In the genomic region with DNA sequence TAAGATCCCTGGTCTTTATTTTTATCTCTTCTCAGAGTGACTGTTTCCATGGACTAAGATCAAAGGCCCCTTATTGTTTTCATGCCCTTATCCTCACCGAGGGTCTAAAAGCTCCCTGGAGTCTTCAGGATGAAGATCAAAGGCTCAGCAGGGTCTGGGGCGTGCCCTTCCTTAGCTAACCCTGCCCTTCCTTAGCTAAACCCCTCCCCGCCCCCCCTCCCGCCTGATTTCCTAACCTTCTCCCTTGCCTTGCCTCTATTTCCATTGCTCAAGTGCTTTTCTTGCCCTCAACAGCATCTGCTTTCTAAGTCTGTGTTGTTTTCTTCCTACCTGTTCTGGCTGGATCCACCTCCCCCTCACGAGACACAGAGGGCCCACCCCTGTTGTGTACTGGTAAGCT, we compare ENCODE assay signal across 25 mouse cellular contexts. TPM values are rescaled to one million over a fixed set of nuclear protein-coding genes. Genes with fewer than 3 reads are reported as not detected.
DNase-seq lines count a peak whose midpoint lies in the region; ATAC-seq and TF ChIP-seq lines count a peak whose summit lies in the region.
"Had no signal": no experiment of that assay in that cellular context is flagged by ENCODE, and none has a peak within 500 bp of the region (broad histone marks: within the 10 kb centered on the region; RNA-seq: fewer than 3 reads in every experiment).

No protein-coding gene starts in this region.

- WGBS in forebrain, embryonic 14.5 days: 18% methylated on average over 5 of the region's 5 CpGs
- whole genome bisulfite sequencing in forebrain, embryonic 16.5 days: 6% methylated on average over 5 of the region's 5 CpGs
- WGBS in forebrain, postnatal 0 days: 17% methylated on average over 5 of the region's 5 CpGs

- no peaks in the 10 kb centered on the region for H3K9me3 ChIP-seq in forebrain, embryonic 14.5 days (replicated peaks; ENCODE audit: control insufficient read depth, low read length)
- no peaks in the 10 kb centered on the region for H3K9me3 ChIP-seq in forebrain, embryonic 16.5 days (ENCODE audit: control insufficient read depth, low read length)
- no peaks in the 10 kb centered on the region for H3K9me3 ChIP-seq in forebrain, postnatal 0 days (ENCODE audit: low read length)
- H3K9me3 ChIP-seq: neural tube, embryonic 12.5 days had no signal

- no peaks in the 10 kb centered on the region for H3K27me3 ChIP-seq in forebrain, embryonic 14.5 days (replicated peaks; ENCODE audit: control insufficient read depth, insufficient read depth, low read length)
- H3K27me3 ChIP-seq in forebrain, embryonic 16.5 days (replicated peaks; ENCODE audit: control insufficient read depth, insufficient read depth, low read length): no peaks in the 10 kb centered on the region; the same call in 1 of the 2 replicates
- H3K27me3 ChIP-seq in forebrain, postnatal 0 days (ENCODE audit: insufficient read depth, low read length): no peaks in the 10 kb centered on the region
- H3K27me3 ChIP-seq: neural tube, embryonic 12.5 days had no signal

- ATAC-seq in forebrain, embryonic 14.5 days: no peak
- no peak for ATAC-seq in forebrain, embryonic 16.5 days
- no peak for ATAC-seq in forebrain, postnatal 0 days
- ATAC-seq: CD4-positive, CD25-positive, alpha-beta regulatory T cell, adult 4 months; inflammation-experienced regulatory T-cells, adult 6 months; lung, postnatal 0 days had no signal

- H3K4me1 ChIP-seq in forebrain, embryonic 14.5 days (ENCODE audit: control insufficient read depth, insufficient read depth, low read length): no peaks in the 10 kb centered on the region
- no peaks in the 10 kb centered on the region for H3K4me1 ChIP-seq in forebrain, embryonic 16.5 days (replicated peaks; ENCODE audit: control insufficient read depth, insufficient read depth, low read length)
- H3K4me1 ChIP-seq in forebrain, postnatal 0 days (ENCODE audit: insufficient read depth): no peaks in the 10 kb centered on the region
- H3K4me1 ChIP-seq: neural tube, embryonic 12.5 days had no signal

- no peak overlapping the region for H3K4me3 ChIP-seq in forebrain, embryonic 14.5 days (ENCODE audit: low read depth, low read length)
- no peak overlapping the region for H3K4me3 ChIP-seq in forebrain, embryonic 16.5 days (replicated peaks; ENCODE audit: low read length)
- H3K4me3 ChIP-seq in left cerebral cortex, adult 2 months: no peak overlapping the region
- H3K4me3 ChIP-seq in forebrain, postnatal 0 days (ENCODE audit: low read depth, low read length): no peak overlapping the region
- H3K4me3 ChIP-seq: heart, adult 2 months; neural tube, embryonic 12.5 days had no signal

- peak; percentile 11 for DNase-seq in forebrain, embryonic 14.5 days (ENCODE audit: low spot score)
- DNase-seq in left cerebral cortex, adult 2 months (ENCODE audit: extremely low spot score in 1 of 2, low spot score in 2 of 2): no peak
- no peak for DNase-seq in left cerebral cortex, postnatal 36 days (ENCODE audit: low spot score in 2 of 2)
- DNase-seq in WW6 (ENCODE audit: low read depth, low spot score): peak; percentile 55
- DNase-seq in embryo, embryonic 9.5 days (ENCODE audit: extremely low spot score): peak; percentile 36
- DNase-seq in cerebellum, postnatal 14 days: no peak
- no peak for DNase-seq in forebrain, postnatal 0 days
- DNase-seq: cerebellum, adult 9-10 months; gastrocnemius, postnatal 14 days; heart, adult 2 months; left cerebral cortex, postnatal 4 days; liver; right cerebral cortex, adult 18-20 months; thymus, postnatal 25 days had no signal

- H3K36me3 ChIP-seq in forebrain, embryonic 14.5 days (ENCODE audit: control insufficient read depth, insufficient read depth, low read length): no peaks in the 10 kb centered on the region
- H3K36me3 ChIP-seq in forebrain, embryonic 16.5 days (ENCODE audit: control insufficient read depth, insufficient read depth): no peaks in the 10 kb centered on the region
- H3K36me3 ChIP-seq in forebrain, postnatal 0 days (ENCODE audit: insufficient read depth): no peaks in the 10 kb centered on the region
- H3K36me3 ChIP-seq: neural tube, embryonic 12.5 days had no signal

- no peak overlapping the region for H3K4me2 ChIP-seq in forebrain, embryonic 14.5 days (ENCODE audit: low read length)
- no peak overlapping the region for H3K4me2 ChIP-seq in forebrain, embryonic 16.5 days (ENCODE audit: low read length)
- H3K4me2 ChIP-seq in forebrain, postnatal 0 days (ENCODE audit: low read depth): no peak overlapping the region
- H3K4me2 ChIP-seq: neural tube, embryonic 12.5 days had no signal

- no peak overlapping the region for H3K9ac ChIP-seq in forebrain, embryonic 14.5 days (ENCODE audit: low read length)
- H3K9ac ChIP-seq in forebrain, embryonic 16.5 days (replicated peaks; ENCODE audit: low read depth, low read length): no peak overlapping the region
- no peak overlapping the region for H3K9ac ChIP-seq in forebrain, postnatal 0 days
- H3K9ac ChIP-seq: neural tube, embryonic 12.5 days had no signal

- intact Hi-C loops in left cerebral cortex, adult 2 months (cut with DNase I): no loop called here
- intact Hi-C loops in left cerebral cortex, postnatal 36 days (cut with DNase I): no loop called here

- TF ChIP-seq CTCF in left cerebral cortex, adult 2 months (IDR thresholded peaks at IDR 0.05): no peak
- no peak for TF ChIP-seq CTCF in forebrain, postnatal 0 days (IDR thresholded peaks at IDR 0.05; ENCODE audit: low read depth)

- H3K27ac ChIP-seq in forebrain, embryonic 14.5 days (ENCODE audit: low read depth, low read length): no peak overlapping the region
- no peak overlapping the region for H3K27ac ChIP-seq in forebrain, embryonic 16.5 days (ENCODE audit: low read length)
- H3K27ac ChIP-seq in left cerebral cortex, adult 2 months: peak overlapping the region; percentile 59
- H3K27ac ChIP-seq in forebrain, postnatal 0 days (ENCODE audit: low read depth, low read length): no peak overlapping the region
- H3K27ac ChIP-seq: heart, adult 2 months; neural tube, embryonic 12.5 days had no signal

RNA-seq across cellular contexts. Expression of a gene that starts 13.1 kb away (rescaled TPM):
- polyA plus RNA-seq in forebrain, embryonic 14.5 days (2014; fragmentation: Nextera tagmentation; extraction: Ambion mirVana): 0.10 TPM in 1 of 2 replicates, not detected in the other
- polyA plus RNA-seq in forebrain, embryonic 16.5 days (2015; fragmentation: Nextera tagmentation; extraction: Ambion mirVana): 0.14 TPM in 1 of 2 replicates, not detected in the other
- total RNA-seq in left cerebral cortex, adult 2 months (2021): under 1 TPM; 0.21 to 0.43 TPM
- under 1 TPM; 0.29 to 0.47 TPM for total RNA-seq in left cerebral cortex, postnatal 36 days (2021)
- 0.19 TPM in 1 of 2 replicates, not detected in the other for total RNA-seq in forebrain, postnatal 0 days (2014; rRNA removed)
- polyA plus RNA-seq in forebrain, postnatal 0 days (2015; fragmentation: Nextera tagmentation; extraction: Ambion mirVana): 0.10 and 0.13 TPM in 2 replicates
- total RNA-seq: gastrocnemius, postnatal 14 days; heart, adult 2 months; hematopoietic stem cell, adult 5-6 weeks; MEL; monocyte, adult 5-6 weeks had no signal
- polyA plus RNA-seq: CD4-positive, CD25-positive, alpha-beta regulatory T cell, adult 4 months; heart, adult 2 months; inflammation-experienced regulatory T-cells, adult 6 months; lung, postnatal 0 days had no signal

RNA-seq across cellular contexts. Expression of a gene that starts 13.2 kb away (rescaled TPM):
- not detected in 2 replicates for polyA plus RNA-seq in forebrain, embryonic 14.5 days (2014; fragmentation: Nextera tagmentation; extraction: Ambion mirVana)
- 0.24 TPM in 1 of 2 replicates, not detected in the other for polyA plus RNA-seq in forebrain, embryonic 16.5 days (2015; fragmentation: Nextera tagmentation; extraction: Ambion mirVana)
- under 1 TPM; 0.40 to 0.45 TPM for total RNA-seq in left cerebral cortex, adult 2 months (2021)
- total RNA-seq in left cerebral cortex, postnatal 36 days (2021): under 1 TPM; 0.36 to 0.44 TPM
- total RNA-seq in forebrain, postnatal 0 days (2014; rRNA removed): 0.10 TPM in 1 of 2 replicates, not detected in the other
- 0.05 TPM in 1 of 2 replicates, not detected in the other for polyA plus RNA-seq in forebrain, postnatal 0 days (2015; fragmentation: Nextera tagmentation; extraction: Ambion mirVana)
- total RNA-seq: gastrocnemius, postnatal 14 days; heart, adult 2 months; hematopoietic stem cell, adult 5-6 weeks; MEL; monocyte, adult 5-6 weeks had no signal
- polyA plus RNA-seq: forebrain, embryonic 11.5 days; heart, adult 2 months; heart, embryonic 14.5 days; inflammation-experienced regulatory T-cells, adult 6 months; lung, postnatal 0 days; neural tube, embryonic 12.5 days had no signal

RNA-seq across cellular contexts. Expression of a gene that starts 49.6 kb away (rescaled TPM):
- 0.11 and 0.18 TPM in 2 replicates for polyA plus RNA-seq in forebrain, embryonic 14.5 days (2014; fragmentation: Nextera tagmentation; extraction: Ambion mirVana)
- not detected in 2 replicates for polyA plus RNA-seq in forebrain, embryonic 16.5 days (2015; fragmentation: Nextera tagmentation; extraction: Ambion mirVana)
- total RNA-seq in left cerebral cortex, adult 2 months (2021): not detected
- not detected for total RNA-seq in left cerebral cortex, postnatal 36 days (2021)
- total RNA-seq in forebrain, postnatal 0 days (2014; rRNA removed): not detected in 2 replicates
- polyA plus RNA-seq in forebrain, postnatal 0 days (2015; fragmentation: Nextera tagmentation; extraction: Ambion mirVana): 0.13 and 0.34 TPM in 2 replicates
- total RNA-seq: heart, adult 2 months; hematopoietic stem cell, adult 5-6 weeks; layer of hippocampus, adult 18-20 months; left cerebral cortex, postnatal 4 days; MEL; monocyte, adult 5-6 weeks had no signal
- polyA plus RNA-seq: CD4-positive, CD25-positive, alpha-beta regulatory T cell, adult 4 months; forebrain, embryonic 11.5 days; heart, adult 2 months; heart, embryonic 14.5 days; neural tube, embryonic 12.5 days had no signal

Comparison
In these comparisons a context has a peak if more than half of its experiments do, and no peak if none do; other contexts are left out.
1. DNase-seq: peak in forebrain, embryonic 14.5 days (single experiment), WW6 (single experiment) and embryo, embryonic 9.5 days (single experiment); none in left cerebral cortex, adult 2 months (0 of 2), left cerebral cortex, postnatal 36 days (0 of 2), cerebellum, postnatal 14 days (0 of 2) and forebrain, postnatal 0 days (single experiment).